Mouse (Mus musculus) heart, postnatal 0 days (tissue): ENCODE results near the gene Gpatch8. TPM values are rescaled to one million over a fixed set of nuclear protein-coding genes. Genes with fewer than 3 reads are reported as not detected.
A peak's percentile ranks its signal among the peaks of the same experiment; 100 is the strongest.

Source experiments
- ATAC-seq: fragments of 200-750 bp; cut with Nextera tagmentation; 2 replicates; pipeline ENCODE4 v1.8.0; 2017; ENCODE audit warnings: low read depth, moderate number of reproducible peaks, moderate library complexity; ENCODE audit not compliant: insufficient read depth
- DNase-seq: peaks from one replicate; pipeline ENCODE4 v3.0.0-alpha.2; 2016; ENCODE audit warnings: low spot score
- H3K27ac ChIP-seq: fragments of 300-500 bp; sonication (generic); 2 replicates; pipeline ENCODE4 v1.5.1; 2014; ENCODE audit warnings: low read depth, mild to moderate bottlenecking
- H3K27me3 ChIP-seq: fragments of 300-500 bp; sonication (generic); 2 replicates; pipeline ENCODE4 v1.6.1; 2014; ENCODE audit warnings: low read length, mixed read lengths; ENCODE audit not compliant: control insufficient read depth, insufficient read depth
- H3K36me3 ChIP-seq: fragments of 300-500 bp; sonication (generic); replicated peaks from 2 replicates; pipeline ENCODE4 v1.6.1; 2014; ENCODE audit warnings: low read length, mixed read lengths; ENCODE audit not compliant: control insufficient read depth, insufficient read depth
- H3K4me1 ChIP-seq: fragments of 300-500 bp; sonication (generic); 2 replicates; pipeline ENCODE4 v1.6.1; 2014; ENCODE audit warnings: antibody characterized with exemption; ENCODE audit not compliant: control insufficient read depth, insufficient read depth
- H3K4me2 ChIP-seq: fragments of 300-500 bp; sonication (generic); 2 replicates; pipeline ENCODE4 v1.6.1; 2014; ENCODE audit warnings: low read depth, mild to moderate bottlenecking, low read length, moderate library complexity
- H3K4me3 ChIP-seq: fragments of 300-500 bp; sonication (generic); 2 replicates; pipeline ENCODE4 v1.5.1; 2014; ENCODE audit warnings: low read depth, low read length
- H3K9ac ChIP-seq: fragments of 300-500 bp; sonication (generic); replicated peaks from 2 replicates; pipeline ENCODE4 v1.6.1; 2014; ENCODE audit warnings: low read depth, low read length, mixed read lengths
- H3K9me3 ChIP-seq: fragments of 300-500 bp; sonication (generic); replicated peaks from 2 replicates; pipeline ENCODE4 v1.6.1; 2016; ENCODE audit warnings: low read length; ENCODE audit not compliant: control insufficient read depth
- CTCF ChIP-seq: IDR thresholded peaks from 2 replicates; pipeline ENCODE4 v1.5.1; 2016; ENCODE audit warnings: antibody characterized with exemption, control low read depth, low read depth
- EP300 ChIP-seq: IDR thresholded peaks from 2 replicates; pipeline ENCODE4 v1.6.1; 2016; ENCODE audit warnings: antibody characterized with exemption, low read depth
- WGBS: fragments of 180-500 bp; shearing (Covaris S2); extraction: QIAGEN DNeasy Blood & Tissue Kit; methylation state at CpG from one replicate; pipeline ENCODE4 v1.1.7; 2014; 5-methylcytosine and 5-hydroxymethylcytosine counted together
- polyA plus RNA-seq: library from polyadenylated mRNA; unstranded; fragments of >200 nt; fragmentation: Nextera tagmentation; extraction: Ambion mirVana; gene quantifications from 2 replicates; pipeline ENCODE4 v1.2.1, GENCODE M21; 2015
- total RNA-seq: library from RNA; depleted of rRNA; stranded (reverse); fragments of >200 nt; gene quantifications from 2 replicates; pipeline ENCODE4 v1.2.3, GENCODE M21; 2014; ENCODE audit warnings: low replicate concordance

Gpatch8 gene
- total and polyA plus RNA-seq, 2 experiments from 2014 or later = 25.8 to 40.8 TPM

DNA sequence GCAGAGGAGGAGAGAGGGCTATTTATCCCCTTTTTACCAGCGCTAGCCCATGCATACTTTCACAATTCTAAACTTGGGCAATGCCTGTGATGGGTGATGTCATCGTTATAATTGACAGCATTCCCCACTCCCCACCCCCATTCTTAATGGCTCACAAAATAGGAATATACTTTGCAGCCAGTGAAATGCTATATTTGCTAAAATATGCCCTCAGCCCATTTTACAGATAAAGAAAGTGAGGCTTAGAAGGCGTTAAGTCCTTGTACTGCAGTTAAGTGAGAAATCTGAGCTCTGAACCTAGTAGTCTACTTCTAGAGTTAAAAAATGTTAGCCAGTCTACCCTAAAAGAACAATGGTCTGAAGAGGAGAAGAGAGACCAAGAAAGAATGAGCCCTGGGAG is 111.9 kb downstream of the Gpatch8 start:
- H3K27me3 ChIP-seq = 0 out of 2 replicates have a peak, but pooled peaks cover 7% of the 10 kb centered on the region
- no peak overlapping the region for H3K27ac ChIP-seq
- H3K4me2 ChIP-seq = no peak overlapping the region
- ATAC-seq (no peak), DNase-seq (no peak)
- H3K9ac ChIP-seq = no peak overlapping the region
- no peak overlapping the region for H3K4me3 ChIP-seq
- TF ChIP-seq EP300 (no peak), CTCF (no peak)
- 59% methylated on average over 3 of the region's 3 CpGs for WGBS
- H3K36me3 ChIP-seq = peaks cover 16% of the 10 kb centered on the region
- no peaks in the 10 kb centered on the region for H3K9me3 ChIP-seq
- peaks cover 40% of the 10 kb centered on the region for H3K4me1 ChIP-seq

DNA sequence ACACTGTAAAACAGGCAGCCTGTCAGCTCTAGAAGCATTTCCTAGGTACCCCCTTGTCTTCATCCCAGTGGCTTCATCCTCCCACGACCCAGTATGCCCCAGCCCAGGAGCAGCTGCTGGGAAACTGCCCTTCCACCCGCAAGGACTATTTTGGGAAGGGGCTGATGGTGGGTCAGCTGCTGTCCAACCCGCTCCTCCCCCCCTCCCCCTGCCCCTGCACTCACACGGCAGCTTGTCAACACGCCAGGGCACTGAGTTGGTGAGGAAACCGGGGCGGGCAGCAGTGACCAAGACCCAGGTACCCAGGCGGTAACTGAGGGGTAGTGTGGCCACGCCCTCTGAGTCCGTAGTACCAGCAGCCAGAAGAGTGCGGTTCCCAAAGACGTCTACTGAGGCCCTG is 112.5 kb downstream of the Gpatch8 start:
- peaks cover 40% of the 10 kb centered on the region for H3K4me1 ChIP-seq
- peaks cover 22% of the 10 kb centered on the region for H3K36me3 ChIP-seq
- 33% methylated on average over 12 of the region's 12 CpGs for WGBS
- TF ChIP-seq EP300 = no peak
- no peaks in the 10 kb centered on the region for H3K9me3 ChIP-seq
- no peak overlapping the region for H3K4me3 ChIP-seq
- no peak overlapping the region for H3K27ac ChIP-seq
- no peak for DNase-seq
- ATAC-seq = no peak
- H3K27me3 ChIP-seq = 0 out of 2 replicates have a peak, but pooled peaks cover 7% of the 10 kb centered on the region
- H3K4me2 ChIP-seq = no peak overlapping the region
- no peak overlapping the region; the same call in 1 of the 2 replicates for H3K9ac ChIP-seq

GRCm38 (mm10) chr11:102442089-102442488 is 114.1 kb downstream of the Gpatch8 start:
- no peak overlapping the region for H3K4me3 ChIP-seq
- H3K4me1 ChIP-seq = peaks cover 33% of the 10 kb centered on the region
- H3K9me3 ChIP-seq = no peaks in the 10 kb centered on the region
- WGBS = 80% methylated on average over 6 of the region's 6 CpGs
- no peak for TF ChIP-seq EP300
- TF ChIP-seq CTCF = no peak
- H3K9ac ChIP-seq = no peak overlapping the region
- DNase-seq = no peak
- H3K27me3 ChIP-seq = no peaks in the 10 kb centered on the region
- ATAC-seq = no peak
- H3K4me2 ChIP-seq = no peak overlapping the region
- peaks cover 22% of the 10 kb centered on the region for H3K36me3 ChIP-seq
- H3K27ac ChIP-seq = peak overlapping the region; percentile 40; the same call in 1 of the 2 replicates

- 79% methylated on average over 3 of the region's 3 CpGs for WGBS
These were observed 114.8 kb downstream of the Gpatch8 start for GRCm38 (mm10) chr11:102441434-102441833.

DNA sequence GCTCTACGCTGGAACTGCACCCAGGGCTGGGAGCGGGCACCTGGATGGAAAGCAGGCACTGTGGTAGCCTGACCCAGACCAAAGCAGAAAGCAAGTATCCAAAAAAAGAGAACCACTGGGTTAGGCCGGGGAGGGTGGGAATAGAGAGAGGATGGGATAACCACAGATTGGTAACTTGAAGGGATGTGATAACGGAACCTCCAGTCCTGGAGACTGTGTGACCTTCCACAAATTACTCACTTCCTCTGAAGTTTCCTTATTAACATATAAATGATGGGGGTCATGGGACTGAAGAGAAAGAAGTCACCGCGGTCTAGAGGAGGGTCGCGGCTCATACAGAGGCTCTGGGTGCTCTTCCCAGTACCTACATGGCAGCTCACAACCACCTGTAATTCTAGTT is 115.9 kb downstream of the Gpatch8 start:
- H3K36me3 ChIP-seq = peaks cover 35% of the 10 kb centered on the region
- ATAC-seq = no peak
- TF ChIP-seq CTCF (no peak), EP300 (no peak)
- H3K4me1 ChIP-seq = peaks cover 20% of the 10 kb centered on the region
- no peak overlapping the region for H3K27ac ChIP-seq
- DNase-seq = no peak
- no peaks in the 10 kb centered on the region for H3K27me3 ChIP-seq
- no peak overlapping the region for H3K4me2 ChIP-seq
- no peak overlapping the region for H3K9ac ChIP-seq
- 87% methylated on average over 8 of the region's 8 CpGs for WGBS
- no peaks in the 10 kb centered on the region for H3K9me3 ChIP-seq
- no peak overlapping the region for H3K4me3 ChIP-seq

More at GRCm38 (mm10) chr11:102441434-102441833, 114.8 kb downstream of the Gpatch8 start:
- ATAC-seq (no peak), DNase-seq (no peak)
- no peak for TF ChIP-seq EP300
- peak; percentile 12; the same call in 1 of the 2 replicates for TF ChIP-seq CTCF
- Histone ChIP-seq H3K9me3 (no peaks in the 10 kb centered on the region), H3K27ac (no peak overlapping the region), H3K36me3 (peaks cover 23% of the 10 kb centered on the region), H3K4me3 (no peak overlapping the region), H3K27me3 (no peaks in the 10 kb centered on the region), H3K4me1 (peaks cover 32% of the 10 kb centered on the region), H3K9ac (no peak overlapping the region), H3K4me2 (no peak overlapping the region)
